Mouse (Mus musculus): ENCODE measurements around the gene E2f6.

GRCm38 (mm10) chr12:16853431-16854165 lies 42.8 kb downstream of the E2f6 start:
- no peak for TF ChIP-seq CTCF (conservative IDR thresholded peaks at IDR 0.05; ENCODE audit: low read length)
- no peak for TF ChIP-seq NANOG (IDR thresholded peaks at IDR 0.05; ENCODE audit: borderline replicate concordance, low read length)
